Mouse (Mus musculus) forebrain, postnatal 0 days (tissue): Measurements from ENCODE around the gene Pde4dip. TPM values are rescaled to one million over a fixed set of nuclear protein-coding genes. Genes with fewer than 3 reads are reported as not detected.

Source experiments
- ATAC-seq: fragments of 200-750 bp; cut with Nextera tagmentation; 2 replicates; pipeline ENCODE4 v1.8.0; 2017; ENCODE audit warnings: mild to moderate bottlenecking, moderate library complexity
- DNase-seq: peaks from one replicate; pipeline ENCODE4 v3.0.0-alpha.2; 2015
- H3K27ac ChIP-seq: fragments of 300-500 bp; sonication (generic); 2 replicates; pipeline ENCODE4 v1.5.1; 2014; ENCODE audit warnings: low read depth, mild to moderate bottlenecking, antibody characterized with exemption, low read length, moderate library complexity, mixed read lengths
- H3K27me3 ChIP-seq: fragments of 300-500 bp; sonication (generic); 2 replicates; pipeline ENCODE4 v1.6.1; 2014; ENCODE audit warnings: mild to moderate bottlenecking, low read length, mixed read lengths; ENCODE audit not compliant: insufficient read depth
- H3K36me3 ChIP-seq: fragments of 300-500 bp; sonication (generic); 2 replicates; pipeline ENCODE4 v1.6.1; 2014; ENCODE audit warnings: mild to moderate bottlenecking, moderate library complexity; ENCODE audit not compliant: insufficient read depth
- H3K4me1 ChIP-seq: fragments of 300-500 bp; sonication (generic); 2 replicates; pipeline ENCODE4 v1.6.1; 2014; ENCODE audit warnings: antibody characterized with exemption; ENCODE audit not compliant: insufficient read depth
- H3K4me2 ChIP-seq: fragments of 300-500 bp; sonication (generic); 2 replicates; pipeline ENCODE4 v1.6.1; 2014; ENCODE audit warnings: low read depth, mild to moderate bottlenecking, moderate library complexity
- H3K4me3 ChIP-seq: fragments of 300-500 bp; sonication (generic); 2 replicates; pipeline ENCODE4 v1.5.1; 2014; ENCODE audit warnings: low read depth, low read length, mixed read lengths
- H3K9ac ChIP-seq: fragments of 300-500 bp; sonication (generic); 2 replicates; pipeline ENCODE4 v1.6.1; 2014; ENCODE audit warnings: mild to moderate bottlenecking
- H3K9me3 ChIP-seq: fragments of 300-500 bp; sonication (generic); 2 replicates; pipeline ENCODE4 v1.6.1; 2016; ENCODE audit warnings: low read length
- CTCF ChIP-seq: sonication (generic); IDR thresholded peaks from 2 replicates; pipeline ENCODE4 v1.5.1; 2016; ENCODE audit warnings: antibody characterized with exemption, control low read depth, low read depth
- WGBS: fragments of 180-500 bp; shearing (Covaris S2); extraction: QIAGEN DNeasy Blood & Tissue Kit; methylation state at CpG from one replicate; pipeline ENCODE4 v1.1.7; 2014; 5-methylcytosine and 5-hydroxymethylcytosine counted together
- microRNA-seq, 2 experiments: library from miRNA; unstranded; fragments of <30 nt; microRNA quantifications; one replicate each; pipeline ENCODE4; 2016
- polyA plus RNA-seq: library from polyadenylated mRNA; unstranded; fragments of >200 nt; fragmentation: Nextera tagmentation; extraction: Ambion mirVana; gene quantifications from 2 replicates; pipeline ENCODE4 v1.2.1, GENCODE M21; 2015
- total RNA-seq: library from RNA; depleted of rRNA; stranded (reverse); fragments of >200 nt; gene quantifications from 2 replicates; pipeline ENCODE4 v1.2.3, GENCODE M21; 2014; rRNA removed

Pde4dip gene
- total and polyA plus RNA-seq, 2 experiments from 2014 or later: 53.1 to 118 TPM

DNA sequence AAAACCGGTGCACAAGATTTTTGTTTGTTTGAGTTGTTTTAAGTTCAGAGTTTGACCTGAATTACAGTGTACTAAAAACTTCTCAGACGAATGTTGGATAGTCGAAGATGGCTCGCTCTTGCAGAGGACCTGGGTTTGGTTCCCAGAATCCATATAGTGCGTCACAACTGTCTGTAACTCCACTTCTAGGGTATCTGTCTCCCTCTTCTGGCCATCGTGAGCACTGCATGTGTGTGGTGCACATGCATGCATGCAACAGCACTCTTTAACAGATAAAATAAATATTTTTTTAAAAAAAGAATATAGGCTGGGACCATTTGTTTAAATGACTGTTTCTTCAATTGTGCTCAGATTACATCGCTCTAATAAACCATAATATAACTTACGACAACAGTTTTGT is 233.6 kb downstream of the Pde4dip start:
- DNase-seq (no peak), ATAC-seq (no peak)
- TF ChIP-seq CTCF: peak; percentile 43
- H3K4me1 ChIP-seq: peaks cover 8% of the 10 kb centered on the region; the same call in 1 of the 2 replicates
- no peaks in the 10 kb centered on the region for H3K27me3 ChIP-seq
- H3K36me3 ChIP-seq: no peaks in the 10 kb centered on the region
- no peak overlapping the region for H3K4me3 ChIP-seq
- no peak overlapping the region for H3K27ac ChIP-seq
- no peak overlapping the region for H3K9ac ChIP-seq
- 84% methylated on average over 8 of the region's 8 CpGs for whole genome bisulfite sequencing
- H3K9me3 ChIP-seq: no peaks in the 10 kb centered on the region
- H3K4me2 ChIP-seq: no peak overlapping the region

DNA sequence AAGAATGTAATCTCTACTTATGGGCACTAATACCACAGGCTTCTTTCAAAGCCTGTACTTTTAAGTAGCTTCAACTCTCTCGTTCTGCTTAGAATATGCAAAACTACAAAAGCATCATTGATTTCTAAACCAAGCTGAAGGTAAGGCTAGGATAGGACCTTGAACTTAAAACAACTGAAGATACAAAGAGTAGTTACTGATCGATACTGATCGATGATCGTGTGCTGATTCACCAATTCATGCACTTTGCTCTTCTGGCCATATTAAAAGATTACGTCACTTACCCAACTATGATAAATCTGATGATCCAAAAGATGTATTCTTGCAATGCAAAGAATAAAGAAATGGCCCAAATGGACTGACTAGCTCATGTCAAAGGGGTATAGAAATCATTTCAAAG is 234.7 kb downstream of the Pde4dip start:
- DNase-seq: no peak
- ATAC-seq: no peak
- H3K4me3 ChIP-seq: no peak overlapping the region
- 90% methylated on average over 5 of the region's 5 CpGs for whole genome bisulfite sequencing
- no peaks in the 10 kb centered on the region for H3K9me3 ChIP-seq
- TF ChIP-seq CTCF: no peak
- no peaks in the 10 kb centered on the region for H3K27me3 ChIP-seq
- no peak overlapping the region for H3K4me2 ChIP-seq
- H3K27ac ChIP-seq: no peak overlapping the region
- no peaks in the 10 kb centered on the region for H3K36me3 ChIP-seq
- H3K9ac ChIP-seq: no peak overlapping the region
- no peaks in the 10 kb centered on the region for H3K4me1 ChIP-seq

DNA sequence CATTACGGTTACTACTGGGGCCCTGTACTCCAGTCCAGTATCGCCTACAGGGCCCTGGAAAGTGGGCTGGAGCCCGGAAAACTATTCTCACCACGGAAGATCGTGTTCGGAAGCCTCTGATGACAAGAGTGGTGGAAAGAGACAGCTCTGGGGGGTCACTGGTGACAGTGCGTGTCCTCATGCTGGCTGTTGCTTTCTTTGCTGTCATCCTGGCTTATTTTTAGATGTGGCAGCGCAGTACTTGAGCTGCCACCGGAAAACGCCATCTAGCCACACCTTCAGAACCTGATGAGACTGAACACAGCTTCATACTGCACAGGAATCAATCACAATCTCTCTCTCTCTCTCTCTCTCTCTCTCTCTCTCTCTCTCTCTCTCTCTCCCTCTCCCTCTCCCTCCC is 236.9 kb downstream of the Pde4dip start:
- H3K9ac ChIP-seq: no peak overlapping the region
- H3K9me3 ChIP-seq: no peaks in the 10 kb centered on the region
- no peak for TF ChIP-seq CTCF
- ATAC-seq (no peak), DNase-seq (no peak)
- no peaks in the 10 kb centered on the region for H3K4me1 ChIP-seq
- H3K27ac ChIP-seq: no peak overlapping the region
- no peaks in the 10 kb centered on the region for H3K36me3 ChIP-seq
- no peaks in the 10 kb centered on the region for H3K27me3 ChIP-seq
- no peak overlapping the region for H3K4me2 ChIP-seq
- H3K4me3 ChIP-seq: no peak overlapping the region
- 89% methylated on average over 10 of the region's 10 CpGs for WGBS

DNA sequence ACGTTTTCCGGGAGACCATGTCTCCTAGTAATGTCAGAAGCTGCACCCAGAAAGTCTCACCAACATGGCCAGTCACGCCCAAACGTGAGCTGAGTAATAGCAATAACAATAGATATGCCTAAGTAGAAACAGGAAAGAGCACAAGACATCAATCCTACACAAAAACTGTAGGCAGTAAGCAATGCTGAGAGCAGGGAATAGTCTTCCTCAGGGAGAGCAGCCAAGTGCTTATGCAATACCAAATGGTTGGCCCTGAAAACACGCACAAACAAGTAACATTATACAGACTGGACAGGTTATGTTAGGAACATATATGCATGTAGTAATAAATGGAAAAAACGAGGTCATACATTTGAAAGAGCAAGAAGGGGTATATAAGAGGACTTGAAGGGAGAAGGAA is 239.0 kb downstream of the Pde4dip start:
- Histone ChIP-seq H3K27ac (no peak overlapping the region), H3K4me1 (no peaks in the 10 kb centered on the region), H3K27me3 (no peaks in the 10 kb centered on the region), H3K36me3 (no peaks in the 10 kb centered on the region), H3K9ac (no peak overlapping the region), H3K4me2 (no peak overlapping the region), H3K9me3 (no peaks in the 10 kb centered on the region), H3K4me3 (no peak overlapping the region)
- WGBS: 84% methylated on average over 6 of the region's 6 CpGs
- TF ChIP-seq CTCF: no peak
- no peak for DNase-seq
- ATAC-seq: no peak

DNA sequence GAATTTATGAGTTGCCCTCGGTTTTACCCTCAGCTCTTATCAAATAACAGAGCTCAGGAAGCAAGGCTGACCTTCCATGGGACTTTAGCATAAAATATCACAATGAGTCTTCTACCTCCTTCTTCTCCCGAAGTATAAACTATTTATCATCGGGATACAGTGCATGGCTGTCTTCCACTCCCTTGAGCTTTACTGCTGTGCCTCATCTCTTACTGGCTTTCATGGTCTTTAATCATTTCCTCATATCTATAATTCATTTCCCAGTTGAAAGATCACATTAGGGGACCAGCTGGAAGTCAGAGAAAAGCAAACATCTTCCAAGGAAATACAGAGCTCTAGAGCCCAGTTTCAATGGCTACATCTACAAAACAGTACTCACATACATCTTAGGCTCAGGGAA is 239.5 kb downstream of the Pde4dip start:
- no peak overlapping the region for H3K27ac ChIP-seq
- H3K36me3 ChIP-seq: no peaks in the 10 kb centered on the region
- H3K4me1 ChIP-seq: no peaks in the 10 kb centered on the region
- no peak for DNase-seq
- H3K27me3 ChIP-seq: no peaks in the 10 kb centered on the region
- no peak overlapping the region for H3K4me3 ChIP-seq
- H3K9me3 ChIP-seq: no peaks in the 10 kb centered on the region
- no peak for TF ChIP-seq CTCF
- ATAC-seq: no peak
- WGBS: 86% methylated on average over 3 of the region's 3 CpGs
- H3K9ac ChIP-seq: no peak overlapping the region
- H3K4me2 ChIP-seq: no peak overlapping the region

DNA sequence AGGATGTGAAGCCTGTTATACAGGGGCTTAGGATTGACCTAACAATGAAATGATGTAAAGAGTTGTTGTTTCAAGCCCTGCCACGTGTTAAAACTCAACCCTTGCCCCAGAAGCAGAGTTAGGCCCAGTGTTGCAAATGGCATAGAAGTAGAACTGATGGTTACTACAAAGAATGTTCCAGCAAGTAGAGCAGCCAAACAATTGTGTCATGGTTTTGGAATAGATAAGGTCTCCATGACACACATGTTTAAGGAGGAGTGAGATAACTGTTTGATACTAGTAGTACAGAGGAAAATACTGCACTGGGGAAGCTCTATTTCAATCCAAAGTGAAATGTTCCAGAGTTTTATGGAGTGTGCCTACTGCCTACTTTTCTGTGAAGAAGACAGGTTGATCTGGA is 240.0 kb downstream of the Pde4dip start:
- no peak for DNase-seq
- Histone ChIP-seq H3K4me1 (no peaks in the 10 kb centered on the region), H3K4me3 (no peak overlapping the region), H3K9ac (no peak overlapping the region), H3K36me3 (no peaks in the 10 kb centered on the region), H3K4me2 (no peak overlapping the region), H3K9me3 (no peaks in the 10 kb centered on the region), H3K27me3 (no peaks in the 10 kb centered on the region), H3K27ac (no peak overlapping the region)
- ATAC-seq: no peak
- 42% methylated on average over 1 of the region's 1 CpGs for WGBS
- no peak for TF ChIP-seq CTCF

DNA sequence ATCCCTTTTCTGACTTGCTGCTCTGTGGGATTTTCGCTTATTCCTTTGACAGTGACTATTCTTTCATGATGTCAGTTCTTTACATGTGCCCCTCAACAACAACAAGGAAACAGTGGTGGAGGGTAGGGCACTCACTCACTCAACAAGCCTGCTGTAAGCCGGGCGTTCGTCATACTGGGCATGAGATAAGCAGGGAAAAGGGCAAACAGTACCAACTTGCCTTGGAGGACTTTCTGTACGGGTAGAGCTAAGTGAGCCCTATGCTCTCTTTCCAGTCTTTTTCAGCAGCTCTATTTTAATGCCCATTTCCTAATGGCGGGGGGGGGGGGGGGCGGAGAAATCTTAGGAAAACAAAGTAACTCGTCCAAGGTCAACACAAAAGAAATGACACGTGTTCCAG is 246.5 kb downstream of the Pde4dip start:
- no peak for TF ChIP-seq CTCF
- no peak overlapping the region for H3K4me3 ChIP-seq
- H3K4me1 ChIP-seq: no peaks in the 10 kb centered on the region
- H3K27me3 ChIP-seq: no peaks in the 10 kb centered on the region
- H3K4me2 ChIP-seq: no peak overlapping the region
- no peaks in the 10 kb centered on the region for H3K9me3 ChIP-seq
- H3K27ac ChIP-seq: no peak overlapping the region
- ATAC-seq (no peak), DNase-seq (no peak)
- H3K9ac ChIP-seq: no peak overlapping the region
- no peaks in the 10 kb centered on the region for H3K36me3 ChIP-seq
- WGBS: 89% methylated on average over 9 of the region's 9 CpGs

DNA sequence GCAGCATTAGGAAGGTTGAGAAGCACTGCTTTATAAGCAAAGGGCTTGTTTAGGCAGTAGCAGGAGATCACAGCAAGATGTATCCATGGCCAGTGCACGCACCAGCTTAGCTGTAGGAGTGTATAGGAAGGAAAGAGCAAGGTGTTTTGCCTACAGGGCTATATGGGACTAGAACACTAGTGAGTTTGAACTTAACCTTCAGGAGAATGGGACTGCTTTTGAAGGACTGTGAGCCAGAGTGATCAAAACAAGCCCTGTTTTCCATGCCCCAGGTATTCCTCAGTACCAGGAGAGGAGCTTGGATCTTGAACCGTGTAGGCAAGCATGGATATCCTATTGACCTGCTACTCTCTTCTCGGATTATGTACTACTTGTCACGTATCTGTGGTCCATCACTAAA is 247.1 kb downstream of the Pde4dip start:
- Histone ChIP-seq H3K27ac (no peak overlapping the region), H3K4me2 (no peak overlapping the region), H3K27me3 (no peaks in the 10 kb centered on the region), H3K4me3 (no peak overlapping the region), H3K4me1 (no peaks in the 10 kb centered on the region), H3K9me3 (no peaks in the 10 kb centered on the region), H3K36me3 (no peaks in the 10 kb centered on the region), H3K9ac (no peak overlapping the region)
- 88% methylated on average over 4 of the region's 4 CpGs for WGBS
- no peak for ATAC-seq
- TF ChIP-seq CTCF: no peak
- no peak for DNase-seq

Small RNAs within 50 kb of the gene (microRNA-seq; reads per million reads assigned to microRNA genes)
- 0 reads per million in 2 experiments for gene Mir7225

Other genes with a start within 250 kb of the Pde4dip start
- gene Prkab2, start 230.5 kb downstream of the Pde4dip start, total RNA-seq: 24.5 and 24.9 TPM in 2 replicates
- 12.7 and 18.1 TPM in 2 replicates for gene Prkab2, start 230.5 kb downstream of the Pde4dip start, polyA plus RNA-seq
- not detected in 2 replicates for gene Gm17651, start 214.0 kb downstream of the Pde4dip start, total RNA-seq
- gene Gm17651, start 214.0 kb downstream of the Pde4dip start, polyA plus RNA-seq: not detected in 2 replicates
- gene Sec22b, start 12.5 kb upstream of the Pde4dip start, total RNA-seq: 71.3 and 73.9 TPM in 2 replicates
- 83.4 and 91.4 TPM in 2 replicates for gene Sec22b, start 12.5 kb upstream of the Pde4dip start, polyA plus RNA-seq
- 16.6 and 28.4 TPM in 2 replicates for gene Notch2, start 124.8 kb upstream of the Pde4dip start, total RNA-seq
- 5.9 and 8.1 TPM in 2 replicates for gene Notch2, start 124.8 kb upstream of the Pde4dip start, polyA plus RNA-seq